Mouse (Mus musculus) CD4-positive, CD25-positive, alpha-beta regulatory T cell, adult 4 months (primary cell): ENCODE results near the gene Gm19684. TPM values are rescaled to one million over a fixed set of nuclear protein-coding genes. Genes with fewer than 3 reads are reported as not detected.
"Not testable (repeated sequence)": the region's sequence is repeated elsewhere in the genome, so short reads cannot be mapped to it uniquely, and the experiment has no call there.

Experiments used
- ATAC-seq: one replicate; pipeline ENCODE4 v1.8.0; 2017
- polyA plus RNA-seq, 2 experiments: library from polyadenylated mRNA; unstranded; fragments of 100-300 nt; shearing (Covaris generic); gene quantifications; one replicate each; pipeline ENCODE4 v1.2.1; 2017

Gm19684 gene
- polyA plus RNA-seq, 2 experiments from 2014 or later: 1.4 to 1.9 TPM

DNA sequence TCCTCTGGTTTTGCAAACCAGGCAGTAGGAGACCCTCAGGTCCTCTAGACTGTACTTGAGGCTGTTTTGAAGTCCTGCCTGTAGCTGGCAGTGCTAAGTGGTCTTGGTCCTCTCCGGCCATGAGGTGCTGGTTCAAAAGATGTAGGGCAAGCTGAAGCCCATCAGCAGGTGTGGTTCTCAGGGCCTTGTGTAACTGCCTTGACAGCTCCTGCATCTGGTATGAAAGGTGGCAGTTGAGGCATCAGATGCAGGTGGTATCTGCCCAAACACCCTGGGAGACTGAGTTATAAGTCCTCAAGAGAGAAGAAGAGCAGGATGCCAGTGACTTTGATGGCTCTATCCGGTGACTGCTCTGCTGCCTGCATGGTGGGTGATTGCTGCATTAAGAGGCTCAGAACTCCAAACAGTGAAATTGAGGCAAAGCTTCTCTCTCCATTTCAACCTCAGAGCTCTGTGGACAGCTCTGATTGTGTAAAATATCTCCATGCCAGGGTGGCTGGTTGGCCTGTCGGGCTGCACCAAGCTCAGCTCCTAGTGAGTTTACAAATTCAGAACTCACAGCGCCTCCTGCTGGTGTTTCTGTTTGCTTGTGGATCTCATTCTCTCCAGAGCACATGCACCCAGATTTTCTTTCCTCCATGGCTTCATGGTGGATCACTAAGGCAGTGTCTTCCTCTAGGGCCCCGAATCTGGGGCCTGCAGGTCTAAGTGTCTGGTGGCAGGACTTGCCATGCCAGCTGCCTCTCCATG lies 10.2 kb downstream of the Gm19684 start:
- no peak for ATAC-seq

- not testable (repeated sequence) for ATAC-seq
These were observed 14.1 kb downstream of the Gm19684 start for GRCm38 (mm10) chr17:36135421-36136231.

DNA sequence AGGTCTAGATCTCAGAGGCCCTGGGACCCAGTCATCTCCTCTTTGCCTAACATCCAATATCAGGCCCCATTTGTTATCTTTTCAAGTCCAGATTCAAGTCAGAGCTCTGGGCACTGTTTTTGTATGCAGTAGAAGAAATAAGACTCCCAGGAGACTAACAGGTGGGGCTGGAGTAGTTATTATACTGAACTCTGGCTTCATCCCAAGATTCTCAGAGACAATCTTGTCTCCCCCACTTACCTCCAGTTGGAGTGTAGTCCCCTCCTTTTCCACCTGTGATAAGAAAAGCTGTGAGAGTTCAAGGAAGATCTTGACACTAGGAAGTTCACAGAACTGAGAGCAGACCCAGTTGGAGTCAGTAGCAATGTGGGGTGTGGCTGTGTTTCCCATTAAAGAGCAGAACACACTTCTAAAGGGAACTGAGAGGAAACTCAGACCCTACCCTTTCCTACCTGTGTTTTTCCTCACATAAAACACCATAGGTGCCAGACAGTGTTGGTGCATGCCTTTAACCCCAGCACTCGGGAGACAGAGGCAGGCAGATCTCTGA lies 14.9 kb downstream of the Gm19684 start:
- ATAC-seq: not testable (repeated sequence)

DNA sequence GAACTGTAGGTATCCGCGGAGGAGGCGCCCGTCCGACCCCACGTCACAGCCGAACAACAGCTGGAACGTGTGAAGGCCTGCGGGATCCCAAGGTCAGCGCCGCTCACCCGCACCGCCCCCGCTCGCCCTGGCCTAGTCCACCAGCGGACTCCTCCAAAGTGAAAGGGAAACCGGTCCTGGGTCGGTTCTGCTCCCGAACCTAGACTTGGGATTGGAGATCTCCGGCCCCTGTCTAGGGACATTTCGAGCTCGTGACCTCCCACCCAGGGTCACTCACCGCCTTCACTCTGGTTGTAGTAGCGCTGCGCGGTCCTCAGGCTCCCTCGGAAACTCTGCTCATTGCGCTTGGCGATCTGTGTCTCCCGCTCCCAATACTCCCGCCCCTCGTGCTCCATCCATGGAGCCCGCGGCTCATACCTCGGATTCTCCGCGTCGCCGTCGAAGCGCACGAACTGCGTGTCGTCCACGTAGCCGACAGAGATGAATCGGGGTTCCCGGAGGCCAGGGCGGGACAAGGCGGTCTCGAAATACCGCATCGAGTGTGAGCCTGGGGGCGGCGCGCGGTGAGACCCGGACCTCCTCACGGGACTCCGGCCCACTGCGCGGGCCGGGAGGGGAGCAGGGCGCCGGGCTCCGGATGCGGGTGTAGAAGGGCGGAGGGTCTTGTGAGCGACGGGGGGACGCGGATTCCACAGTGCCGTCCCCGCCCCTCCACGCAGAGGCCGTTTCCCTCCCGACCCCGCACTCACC lies 23.8 kb downstream of the Gm19684 start:
- ATAC-seq: peak; percentile 58

DNA sequence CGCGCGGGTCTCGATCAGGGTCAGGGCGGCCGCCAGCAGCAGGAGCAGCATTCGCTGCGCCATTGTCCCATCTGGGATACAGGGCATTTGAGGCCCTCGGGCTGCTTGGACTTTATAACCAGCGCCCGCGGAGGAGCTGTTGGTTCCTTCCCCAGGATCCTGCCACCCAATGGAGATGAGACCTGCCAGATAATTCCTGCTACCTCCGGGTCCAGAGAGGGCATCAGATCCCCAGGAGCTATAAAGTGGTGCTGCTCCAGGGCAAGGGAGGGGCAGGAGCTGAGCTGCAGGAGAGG lies 24.3 kb downstream of the Gm19684 start:
- ATAC-seq: not testable (repeated sequence)

GRCm38 (mm10) chr17:36146937-36147336 lies 25.5 kb downstream of the Gm19684 start:
- not testable (repeated sequence) for ATAC-seq

GRCm38 (mm10) chr17:36148468-36148867 lies 27.0 kb downstream of the Gm19684 start:
- ATAC-seq: not testable (repeated sequence)

DNA sequence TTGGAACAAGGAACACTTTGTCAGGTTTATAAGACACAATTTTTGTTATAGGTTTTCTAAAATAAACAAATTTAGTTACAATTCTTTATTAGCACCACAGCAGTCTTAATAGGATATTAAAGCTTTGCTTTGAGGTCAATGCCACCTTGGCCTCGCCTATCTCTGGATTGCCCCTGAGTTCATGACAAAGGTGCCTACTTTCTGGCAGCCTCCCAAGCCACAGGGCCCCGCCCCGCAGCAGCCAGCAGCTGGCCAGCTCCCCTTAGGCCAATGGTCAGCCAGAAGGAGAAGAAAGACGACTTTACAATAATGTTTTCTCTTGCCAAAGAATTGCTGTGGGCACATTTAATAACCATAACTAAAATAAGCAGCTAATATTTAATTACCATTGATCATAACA lies 29.7 kb downstream of the Gm19684 start:
- ATAC-seq: not testable (repeated sequence)

- no peak for ATAC-seq
These were observed 33.0 kb downstream of the Gm19684 start for GRCm38 (mm10) chr17:36154271-36155149.

GRCm38 (mm10) chr17:36157782-36158181 lies 36.3 kb downstream of the Gm19684 start:
- peak; percentile 40 for ATAC-seq

DNA sequence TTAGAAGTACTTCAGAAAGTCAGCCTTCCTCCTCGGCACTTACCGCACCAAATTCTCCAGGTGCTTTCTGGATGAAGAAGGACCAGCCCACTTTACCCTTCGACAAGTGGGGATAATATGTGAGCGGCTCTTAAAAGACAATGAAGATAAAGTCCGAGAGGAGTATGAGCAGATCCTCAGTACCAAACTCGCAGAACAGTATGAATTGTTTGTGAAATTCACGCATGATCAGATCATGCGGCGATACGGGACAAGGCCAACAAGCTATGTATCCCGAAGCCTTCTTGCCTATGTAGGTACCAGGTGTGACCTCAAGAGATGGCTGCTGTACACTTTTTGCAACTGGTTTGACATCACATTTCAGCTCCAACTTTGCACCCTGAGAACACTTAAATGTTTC lies 36.8 kb downstream of the Gm19684 start:
- ATAC-seq: not testable (repeated sequence)

DNA sequence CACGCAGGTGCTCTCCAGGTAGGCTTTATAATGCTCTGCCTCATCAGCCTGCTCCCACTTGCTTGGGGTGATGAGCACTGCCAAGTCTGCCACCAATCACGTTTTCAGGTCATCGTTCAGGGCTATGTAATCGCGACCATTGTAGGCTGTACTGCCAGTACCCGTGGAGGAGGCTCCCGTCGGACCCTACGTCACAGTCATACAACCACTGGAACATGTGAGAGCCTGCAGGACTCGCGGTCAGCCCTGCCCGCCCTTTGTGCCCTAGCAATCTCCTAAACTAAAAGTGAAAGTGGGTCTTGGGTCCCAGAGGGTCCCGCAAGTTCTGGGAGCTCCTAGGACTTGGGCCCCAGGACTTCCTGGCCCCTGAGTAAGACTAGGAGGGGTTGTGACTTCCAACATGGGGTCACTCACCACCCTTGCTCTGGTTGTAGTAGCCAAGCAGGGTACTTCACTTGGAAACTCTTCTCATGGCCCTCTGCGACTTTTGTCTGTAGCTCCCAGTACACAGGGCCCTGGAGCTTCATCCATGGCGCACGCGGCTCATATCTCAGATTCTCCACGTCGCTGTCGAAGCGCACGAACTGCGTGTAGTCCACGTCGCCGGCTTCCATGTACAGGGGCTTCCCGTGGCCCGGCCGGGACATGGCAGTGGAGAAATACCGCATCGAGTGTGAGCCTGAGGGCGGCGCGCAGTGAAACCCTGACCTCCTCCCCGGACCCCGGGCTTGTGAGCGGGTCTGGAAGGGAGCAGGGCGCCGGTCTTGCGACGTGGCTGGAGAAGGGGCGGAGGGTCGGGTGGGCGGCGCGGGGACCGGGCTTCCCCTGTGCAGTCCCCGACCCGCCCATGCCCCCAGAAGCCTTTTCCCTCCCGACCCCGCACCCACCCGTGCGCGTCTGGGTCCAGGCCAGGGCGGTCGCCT lies 39.9 kb downstream of the Gm19684 start:
- peak; percentile 62 for ATAC-seq

DNA sequence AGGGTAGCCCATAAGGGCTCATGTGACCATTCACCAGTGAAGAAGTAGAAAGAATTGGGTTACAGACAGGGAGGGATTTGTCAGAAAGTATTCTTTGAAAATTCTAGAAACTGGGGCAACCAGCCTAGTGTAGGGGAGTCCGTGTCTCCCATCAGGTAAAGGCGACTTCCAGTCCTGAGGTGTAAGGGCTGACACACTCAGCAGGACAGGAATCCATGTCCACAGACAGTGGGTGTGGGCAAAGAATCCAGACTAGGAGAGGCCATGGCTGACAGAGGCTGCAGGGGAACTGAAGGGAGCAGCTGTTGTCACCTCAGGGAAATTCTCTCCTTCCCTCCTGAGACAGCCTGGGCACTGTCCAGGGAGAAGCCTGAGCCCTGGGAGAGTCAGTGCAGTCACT lies 45.4 kb downstream of the Gm19684 start:
- not testable (repeated sequence) for ATAC-seq

- ATAC-seq: peak; percentile 80
These were observed 46.0 kb downstream of the Gm19684 start for GRCm38 (mm10) chr17:36167306-36168038.

GRCm38 (mm10) chr17:36168039-36168652 lies 46.7 kb downstream of the Gm19684 start, which contains the start of gene Gm8909:
TSS of gene Gm8909 (minus strand) at chr17:36168537.
- peak; percentile 43 for ATAC-seq

DNA sequence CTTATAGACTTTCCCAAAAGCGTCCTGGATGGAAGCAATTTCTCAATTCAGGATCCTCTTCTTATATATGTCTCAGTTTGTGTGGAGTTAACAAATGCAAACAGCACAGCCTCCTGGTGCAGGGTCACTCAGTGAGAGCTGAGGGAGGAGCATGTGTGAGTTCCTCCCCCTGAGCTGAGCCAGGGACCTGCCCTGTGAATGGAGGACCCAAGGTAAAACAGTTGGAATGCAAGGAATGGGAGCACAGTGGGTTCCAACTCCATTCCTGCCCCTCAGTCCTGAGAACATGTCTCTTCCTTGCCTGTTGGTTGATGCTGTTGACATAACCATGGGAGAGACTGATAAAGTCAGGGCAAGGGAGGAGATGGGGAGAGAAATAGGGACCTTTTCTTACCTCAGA lies 47.6 kb downstream of the Gm19684 start:
- not testable (repeated sequence) for ATAC-seq

GRCm38 (mm10) chr17:36169753-36170152 lies 48.3 kb downstream of the Gm19684 start:
- ATAC-seq: no peak

DNA sequence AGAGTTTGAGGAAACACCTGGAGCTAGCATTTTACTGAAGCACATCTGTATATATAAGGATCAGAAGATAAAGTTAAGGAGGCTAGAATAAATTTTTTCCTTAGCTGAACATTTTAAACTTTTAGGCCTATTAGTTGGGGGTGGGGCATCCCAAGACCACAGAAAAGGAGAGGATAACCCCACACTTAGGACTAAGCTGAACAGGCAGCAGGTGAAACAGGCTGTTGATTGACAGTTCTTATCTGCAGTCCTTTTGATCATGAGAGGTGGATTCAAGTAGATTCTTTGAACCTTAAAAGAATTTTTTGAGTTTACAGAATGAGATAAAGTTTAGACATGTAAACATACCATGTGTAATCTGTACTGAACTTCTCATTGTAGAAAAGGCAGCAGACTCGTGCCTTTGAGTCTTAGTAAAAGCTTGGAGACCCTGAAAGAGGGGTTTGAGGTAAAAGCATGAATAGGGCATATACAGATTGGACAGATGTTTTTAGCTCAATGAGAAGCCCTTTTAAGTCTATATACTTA lies 48.9 kb downstream of the Gm19684 start:
- ATAC-seq: no peak

GRCm38 (mm10) chr17:36176132-36176531 lies 54.7 kb downstream of the Gm19684 start:
- not testable (repeated sequence) for ATAC-seq
